Mouse (Mus musculus): ENCODE results near the gene Snx22. TPM values are rescaled to one million over a fixed set of nuclear protein-coding genes. Genes with fewer than 3 reads are reported as not detected.

The Snx22 gene
- polyA plus RNA-seq, 1 experiment from 2014 or later: 3.4 TPM

DNA sequence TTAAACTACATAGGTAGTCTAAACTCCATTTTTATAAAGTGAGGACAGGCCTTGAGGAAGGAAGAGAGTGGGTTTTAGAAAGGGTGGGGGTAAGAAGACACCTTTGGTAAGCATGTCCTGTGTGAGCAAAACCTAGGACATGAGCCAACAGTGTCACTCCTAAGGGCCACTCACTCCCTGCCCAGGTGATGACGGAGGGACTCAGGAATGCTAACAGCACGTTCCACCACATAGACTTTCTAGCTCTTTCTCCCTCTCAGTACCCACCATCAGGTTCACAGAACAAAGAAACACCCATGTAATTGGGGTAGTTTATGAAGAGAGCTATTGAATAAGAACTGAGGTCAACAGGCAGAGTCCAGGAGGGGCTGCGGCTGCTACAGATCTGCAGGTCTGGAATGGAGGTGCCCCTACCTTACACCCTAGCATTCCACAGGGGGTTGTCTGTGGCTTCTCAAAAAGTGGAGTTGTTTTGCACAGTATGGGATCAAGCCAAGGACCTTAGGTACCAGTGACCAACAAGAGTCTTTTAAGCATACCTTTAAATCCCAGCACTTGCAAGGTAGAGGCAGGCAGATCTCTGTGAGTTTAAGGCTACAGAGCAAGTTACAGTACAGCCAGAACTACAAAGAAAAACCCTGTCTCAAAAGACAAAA lies 11.4 kb upstream of the Snx22 start:
- no peak for DNase-seq (ENCODE audit: low spot score)
- no peak overlapping the region for H3K27ac ChIP-seq (replicated peaks; ENCODE audit: low read depth, low read length)

DNA sequence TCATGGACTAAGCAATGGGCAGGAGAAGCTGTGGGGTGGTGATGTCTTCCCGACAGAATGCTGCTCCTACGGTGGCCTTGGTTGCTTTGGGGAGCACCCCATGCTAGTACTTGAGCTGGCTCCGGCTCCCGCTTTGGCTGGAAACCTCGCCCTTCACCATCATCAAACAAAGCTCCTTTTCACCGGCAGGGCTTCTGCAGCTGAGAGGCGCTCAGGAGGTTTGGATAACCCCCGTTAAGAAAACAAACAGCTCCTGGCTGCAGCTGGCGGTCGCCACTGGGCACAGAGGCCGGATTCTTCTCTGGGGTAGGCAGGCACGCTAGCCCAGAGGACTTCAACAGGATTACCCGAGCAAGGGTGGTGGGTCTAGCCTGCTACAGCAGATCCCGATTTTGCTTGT lies 9.0 kb upstream of the Snx22 start:
- Histone ChIP-seq H3K4me1 (ENCODE audit: control insufficient read depth, insufficient read depth, low read length) (no peaks in the 10 kb centered on the region), H3K9ac (ENCODE audit: low read depth, low read length) (0 out of 2 replicates have a peak overlapping the region, but pooled peaks have one; percentile 25), H3K27ac (replicated peaks; ENCODE audit: low read depth, low read length) (peak overlapping the region; percentile 65), H3K4me2 (ENCODE audit: low read depth, low read length) (peak overlapping the region; percentile 15; the same call in 1 of the 2 replicates), H3K36me3 (ENCODE audit: control insufficient read depth, insufficient read depth, low read length) (no peaks in the 10 kb centered on the region), H3K27me3 (replicated peaks; ENCODE audit: control insufficient read depth, insufficient read depth, low read length) (no peaks in the 10 kb centered on the region), H3K9me3 (ENCODE audit: control insufficient read depth, low read length) (no peaks in the 10 kb centered on the region), H3K4me3 (ENCODE audit: low read depth, low read length) (no peak overlapping the region)
- WGBS: 4% methylated on average over 14 of the region's 14 CpGs
- peak; percentile 56 for DNase-seq (ENCODE audit: low spot score)
- ATAC-seq (ENCODE audit: low read depth): peak; percentile 55; the same call in 1 of the 2 replicates

More for the DNA sequence above, 11.4 kb upstream of the Snx22 start:
- Histone ChIP-seq H3K4me2 (ENCODE audit: low read depth, low read length) (no peak overlapping the region), H3K4me1 (ENCODE audit: control insufficient read depth, insufficient read depth, low read length) (no peaks in the 10 kb centered on the region), H3K27me3 (replicated peaks; ENCODE audit: control insufficient read depth, insufficient read depth, low read length) (no peaks in the 10 kb centered on the region), H3K36me3 (ENCODE audit: control insufficient read depth, insufficient read depth, low read length) (no peaks in the 10 kb centered on the region), H3K9ac (ENCODE audit: low read depth, low read length) (no peak overlapping the region), H3K9me3 (ENCODE audit: control insufficient read depth, low read length) (no peaks in the 10 kb centered on the region), H3K4me3 (ENCODE audit: low read depth, low read length) (no peak overlapping the region)
- 72% methylated on average over 3 of the region's 3 CpGs for WGBS
- no peak for ATAC-seq (ENCODE audit: low read depth)

DNA sequence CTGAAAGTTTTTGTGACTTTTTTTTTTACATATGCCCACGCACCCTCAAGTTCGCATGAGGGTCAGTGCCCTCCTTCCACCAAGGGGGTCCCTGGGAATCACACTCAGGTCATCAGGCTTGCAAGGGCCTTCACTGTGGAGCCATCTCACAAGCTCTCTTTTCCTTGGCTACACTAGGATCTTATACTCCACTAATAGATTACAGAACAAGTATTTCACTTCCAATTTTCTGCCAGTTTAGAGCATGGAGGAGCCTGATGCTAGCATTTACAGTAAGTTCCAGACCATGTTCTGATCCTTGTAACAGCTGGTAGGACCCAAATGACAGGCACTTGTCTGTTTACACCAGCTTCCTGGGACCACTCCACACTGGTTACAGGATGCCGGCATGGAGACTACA lies 8.6 kb upstream of the Snx22 start:
- 46% methylated on average over 3 of the region's 3 CpGs for WGBS
- Histone ChIP-seq H3K4me1 (ENCODE audit: control insufficient read depth, insufficient read depth, low read length) (no peaks in the 10 kb centered on the region), H3K36me3 (ENCODE audit: control insufficient read depth, insufficient read depth, low read length) (no peaks in the 10 kb centered on the region), H3K9ac (ENCODE audit: low read depth, low read length) (no peak overlapping the region), H3K27ac (replicated peaks; ENCODE audit: low read depth, low read length) (peak overlapping the region; percentile 65), H3K4me2 (ENCODE audit: low read depth, low read length) (no peak overlapping the region), H3K4me3 (ENCODE audit: low read depth, low read length) (no peak overlapping the region), H3K9me3 (ENCODE audit: control insufficient read depth, low read length) (no peaks in the 10 kb centered on the region), H3K27me3 (replicated peaks; ENCODE audit: control insufficient read depth, insufficient read depth, low read length) (no peaks in the 10 kb centered on the region)
- no peak for DNase-seq (ENCODE audit: low spot score)
- ATAC-seq (ENCODE audit: low read depth): no peak

DNA sequence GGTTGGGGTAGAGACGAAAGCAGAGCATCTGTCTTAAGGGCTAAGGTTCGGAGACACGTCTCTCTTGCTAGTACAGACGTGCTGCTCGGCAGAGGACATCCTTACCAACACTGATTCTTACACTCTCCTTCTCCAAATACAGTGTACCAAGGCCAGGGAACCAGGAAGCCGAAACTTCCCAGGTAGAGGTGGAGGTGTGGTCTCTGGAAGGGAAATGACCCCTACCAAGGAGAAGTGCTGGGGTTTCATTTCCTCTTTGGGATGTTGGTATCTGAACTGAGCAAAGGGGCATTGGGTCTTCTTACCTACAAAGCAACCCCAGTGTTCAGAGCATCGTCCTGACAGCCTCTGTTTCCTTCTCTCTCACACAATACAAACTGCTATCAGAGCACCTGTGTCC lies 3.2 kb upstream of the Snx22 start:
- WGBS: 81% methylated on average over 7 of the region's 7 CpGs
- no peak for DNase-seq (ENCODE audit: low spot score)
- H3K4me2 ChIP-seq (ENCODE audit: low read depth, low read length): no peak overlapping the region
- H3K4me1 ChIP-seq (ENCODE audit: control insufficient read depth, insufficient read depth, low read length): peaks cover 4% of the 10 kb centered on the region
- H3K4me3 ChIP-seq (ENCODE audit: low read depth, low read length): no peak overlapping the region
- no peaks in the 10 kb centered on the region for H3K36me3 ChIP-seq (ENCODE audit: control insufficient read depth, insufficient read depth, low read length)
- no peak overlapping the region for H3K27ac ChIP-seq (replicated peaks; ENCODE audit: low read depth, low read length)
- no peak for ATAC-seq (ENCODE audit: low read depth)
- peaks cover 26% of the 10 kb centered on the region for H3K27me3 ChIP-seq (replicated peaks; ENCODE audit: control insufficient read depth, insufficient read depth, low read length)
- H3K9ac ChIP-seq (ENCODE audit: low read depth, low read length): no peak overlapping the region
- no peaks in the 10 kb centered on the region for H3K9me3 ChIP-seq (ENCODE audit: control insufficient read depth, low read length)

DNA sequence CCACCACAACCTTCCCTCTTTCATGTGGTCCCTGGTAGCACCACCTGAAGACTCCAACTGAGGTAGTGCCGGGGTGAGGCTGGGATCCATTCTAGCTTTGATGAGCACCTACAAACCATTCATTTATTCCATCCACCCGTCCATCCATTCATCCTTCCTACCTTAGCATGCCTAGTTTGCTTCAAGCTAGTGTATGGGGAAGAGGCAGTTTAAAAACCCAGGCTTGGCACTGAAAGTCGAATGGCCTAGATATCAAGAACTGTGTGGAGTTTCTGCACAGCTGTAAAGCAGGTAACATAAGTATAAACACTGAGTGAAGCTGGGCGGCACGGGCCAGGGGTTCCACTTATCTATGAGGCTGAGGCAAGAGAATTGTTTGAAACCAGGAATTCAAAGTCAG lies 632 bp upstream of the Snx22 start:
- no peak for ATAC-seq (ENCODE audit: low read depth)
- DNase-seq (ENCODE audit: low spot score): no peak
- Histone ChIP-seq H3K36me3 (ENCODE audit: control insufficient read depth, insufficient read depth, low read length) (peaks cover 19% of the 10 kb centered on the region), H3K27ac (replicated peaks; ENCODE audit: low read depth, low read length) (no peak overlapping the region), H3K4me2 (ENCODE audit: low read depth, low read length) (no peak overlapping the region), H3K4me3 (ENCODE audit: low read depth, low read length) (no peak overlapping the region), H3K27me3 (replicated peaks; ENCODE audit: control insufficient read depth, insufficient read depth, low read length) (peaks cover 26% of the 10 kb centered on the region), H3K9ac (ENCODE audit: low read depth, low read length) (no peak overlapping the region), H3K9me3 (ENCODE audit: control insufficient read depth, low read length) (no peaks in the 10 kb centered on the region), H3K4me1 (ENCODE audit: control insufficient read depth, insufficient read depth, low read length) (peaks cover 4% of the 10 kb centered on the region)
- 89% methylated on average over 5 of the region's 5 CpGs for WGBS

DNA sequence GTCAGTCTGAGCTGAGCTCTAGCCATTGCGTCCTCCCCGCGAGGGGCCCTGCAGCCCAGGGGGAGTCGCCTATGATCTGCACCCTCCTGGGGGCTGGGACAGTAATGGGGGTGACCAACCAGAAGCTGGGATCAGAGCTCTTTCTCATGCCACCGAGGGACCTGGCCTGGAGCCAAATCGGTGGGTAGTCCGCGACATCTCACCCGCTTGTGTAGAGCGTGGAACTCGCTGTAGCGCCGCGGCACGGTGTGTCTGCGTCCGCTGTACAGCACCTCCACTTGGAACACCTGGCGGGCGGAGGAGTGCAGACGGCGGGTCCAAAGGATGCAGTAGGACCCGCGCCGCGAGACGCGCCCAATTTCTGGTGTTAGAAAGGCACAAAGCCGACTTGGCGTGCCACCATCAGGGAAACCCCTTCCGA lies 538 bp downstream of the Snx22 start:
- H3K27ac ChIP-seq (replicated peaks; ENCODE audit: low read depth, low read length): no peak overlapping the region
- ATAC-seq (ENCODE audit: low read depth) (0 out of 2 replicates have a peak, but pooled peaks have one; percentile 9), DNase-seq (ENCODE audit: low spot score) (peak; percentile 52)
- peak overlapping the region; percentile 61 for H3K9ac ChIP-seq (ENCODE audit: low read depth, low read length)
- peak overlapping the region; percentile 55 for H3K4me3 ChIP-seq (ENCODE audit: low read depth, low read length)
- peak overlapping the region; percentile 83 for H3K4me2 ChIP-seq (ENCODE audit: low read depth, low read length)
- H3K4me1 ChIP-seq (ENCODE audit: control insufficient read depth, insufficient read depth, low read length): peaks cover 4% of the 10 kb centered on the region
- peaks cover 26% of the 10 kb centered on the region for H3K27me3 ChIP-seq (replicated peaks; ENCODE audit: control insufficient read depth, insufficient read depth, low read length)
- under 1% methylated on average over 29 of the region's 30 CpGs for WGBS
- H3K36me3 ChIP-seq (ENCODE audit: control insufficient read depth, insufficient read depth, low read length): peaks cover 27% of the 10 kb centered on the region
- H3K9me3 ChIP-seq (ENCODE audit: control insufficient read depth, low read length): no peaks in the 10 kb centered on the region

DNA sequence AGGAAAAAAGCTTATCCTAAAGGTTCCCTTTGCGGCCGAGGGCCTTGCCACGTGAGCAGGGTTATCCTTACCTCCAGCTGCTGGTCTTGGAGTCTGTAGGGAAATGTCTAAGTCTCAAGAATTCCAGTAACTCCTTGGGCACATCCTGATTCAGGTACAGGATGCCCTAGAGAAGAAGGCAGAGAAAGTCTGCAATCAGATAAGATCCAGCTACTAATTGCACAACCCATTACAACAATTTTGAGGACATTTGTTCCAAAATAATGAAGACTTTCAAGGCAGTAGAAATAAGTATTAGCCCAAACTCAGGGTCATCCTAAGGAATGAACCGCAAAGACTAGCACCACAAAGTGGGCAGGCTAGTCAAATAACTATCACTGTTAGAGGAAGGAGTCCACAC lies 1.5 kb downstream of the Snx22 start:
- Histone ChIP-seq H3K4me3 (ENCODE audit: low read depth, low read length) (no peak overlapping the region), H3K4me2 (ENCODE audit: low read depth, low read length) (peak overlapping the region; percentile 5; the same call in 1 of the 2 replicates), H3K27ac (replicated peaks; ENCODE audit: low read depth, low read length) (no peak overlapping the region), H3K36me3 (ENCODE audit: control insufficient read depth, insufficient read depth, low read length) (peaks cover 37% of the 10 kb centered on the region), H3K27me3 (replicated peaks; ENCODE audit: control insufficient read depth, insufficient read depth, low read length) (peaks cover 26% of the 10 kb centered on the region), H3K9me3 (ENCODE audit: control insufficient read depth, low read length) (no peaks in the 10 kb centered on the region), H3K4me1 (ENCODE audit: control insufficient read depth, insufficient read depth, low read length) (peaks cover 4% of the 10 kb centered on the region), H3K9ac (ENCODE audit: low read depth, low read length) (no peak overlapping the region)
- WGBS: 52% methylated on average over 4 of the region's 4 CpGs
- DNase-seq (ENCODE audit: low spot score): no peak
- ATAC-seq (ENCODE audit: low read depth): no peak

DNA sequence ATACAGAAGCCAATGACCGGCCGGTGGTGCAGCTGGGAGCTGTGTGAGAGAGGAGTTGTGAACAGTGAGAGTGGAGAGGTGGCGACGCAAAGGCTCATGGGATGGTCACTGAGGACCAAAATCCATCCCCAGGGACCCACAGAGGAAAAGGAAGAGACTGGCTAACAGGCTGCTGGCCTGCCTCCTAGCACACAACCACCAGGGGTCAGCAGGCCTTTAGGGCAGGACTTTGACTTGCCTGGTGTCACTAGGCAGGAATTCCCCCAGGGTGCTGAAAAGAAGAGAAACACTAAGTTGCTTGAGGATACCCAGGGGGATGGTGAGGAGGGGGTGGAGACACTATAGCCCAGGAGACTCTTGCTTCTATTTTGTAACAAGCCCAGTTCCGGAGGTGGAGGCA lies 2.0 kb downstream of the Snx22 start:
- Histone ChIP-seq H3K27me3 (replicated peaks; ENCODE audit: control insufficient read depth, insufficient read depth, low read length) (peaks cover 26% of the 10 kb centered on the region), H3K27ac (replicated peaks; ENCODE audit: low read depth, low read length) (no peak overlapping the region), H3K36me3 (ENCODE audit: control insufficient read depth, insufficient read depth, low read length) (peaks cover 42% of the 10 kb centered on the region), H3K4me2 (ENCODE audit: low read depth, low read length) (no peak overlapping the region), H3K9me3 (ENCODE audit: control insufficient read depth, low read length) (no peaks in the 10 kb centered on the region), H3K9ac (ENCODE audit: low read depth, low read length) (no peak overlapping the region), H3K4me3 (ENCODE audit: low read depth, low read length) (no peak overlapping the region), H3K4me1 (ENCODE audit: control insufficient read depth, insufficient read depth, low read length) (peaks cover 4% of the 10 kb centered on the region)
- WGBS: 22% methylated on average over 5 of the region's 5 CpGs
- ATAC-seq (ENCODE audit: low read depth) (peak; percentile 21), DNase-seq (ENCODE audit: low spot score) (peak; percentile 68)

DNA sequence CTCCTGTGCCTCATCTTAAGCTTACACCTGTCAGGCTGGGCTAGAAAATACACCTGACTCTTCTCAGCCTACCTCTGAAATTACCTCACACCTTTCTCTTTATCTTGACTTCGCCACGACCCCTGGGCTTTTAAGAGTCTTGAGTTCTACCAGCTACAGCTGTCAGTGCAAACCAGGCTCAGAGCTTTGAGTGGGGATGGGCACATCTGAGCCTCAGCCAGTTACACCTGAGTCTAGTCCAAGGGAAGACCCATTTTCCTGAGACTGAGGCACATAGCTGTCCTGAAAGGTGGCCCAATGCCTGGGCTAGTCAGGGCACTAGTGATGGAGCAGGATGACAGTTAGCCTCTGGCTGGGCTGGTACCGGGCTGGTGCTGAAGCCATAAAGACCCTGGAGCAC lies 2.7 kb downstream of the Snx22 start:
- Histone ChIP-seq H3K4me1 (ENCODE audit: control insufficient read depth, insufficient read depth, low read length) (peaks cover 6% of the 10 kb centered on the region), H3K4me2 (ENCODE audit: low read depth, low read length) (no peak overlapping the region), H3K27ac (replicated peaks; ENCODE audit: low read depth, low read length) (no peak overlapping the region), H3K9me3 (ENCODE audit: control insufficient read depth, low read length) (no peaks in the 10 kb centered on the region), H3K4me3 (ENCODE audit: low read depth, low read length) (no peak overlapping the region), H3K9ac (ENCODE audit: low read depth, low read length) (no peak overlapping the region), H3K36me3 (ENCODE audit: control insufficient read depth, insufficient read depth, low read length) (peaks cover 46% of the 10 kb centered on the region), H3K27me3 (replicated peaks; ENCODE audit: control insufficient read depth, insufficient read depth, low read length) (peaks cover 26% of the 10 kb centered on the region)
- ATAC-seq (ENCODE audit: low read depth) (0 out of 2 replicates have a peak, but pooled peaks have one; percentile 10), DNase-seq (ENCODE audit: low spot score) (no peak)
- 75% methylated on average over 3 of the region's 3 CpGs for WGBS

Data from embryonic facial prominence, embryonic 14.5 days (tissue).